Mouse (Mus musculus) heart, postnatal 36 days (tissue): ENCODE measurements around the gene Rnf146. TPM values are rescaled to one million over a fixed set of nuclear protein-coding genes. Genes with fewer than 3 reads are reported as not detected.
A peak's percentile ranks its signal among the peaks of the same experiment; 100 is the strongest.
"Not testable (repeated sequence)": the region's sequence is repeated elsewhere in the genome, so short reads cannot be mapped to it uniquely, and the experiment has no call there.

Experiments
- DNase-seq, 2 experiments: peaks; one replicate each; pipeline ENCODE4 v3.0.0; 2021 to 2022
- intact Hi-C: fragments of 180-260 bp; cut with DNase I; formaldehyde crosslinking; loops from one replicate; pipeline ENCODE4 v1.15.1; 2025
- total RNA-seq, 2 experiments: library from RNA; stranded (reverse); gene quantifications; 2 replicates each; pipeline ENCODE4 v1.2.3; 2021

Rnf146 gene
- total RNA-seq, result 10 to 100 TPM; 58.6 to 59.4 TPM

DNA sequence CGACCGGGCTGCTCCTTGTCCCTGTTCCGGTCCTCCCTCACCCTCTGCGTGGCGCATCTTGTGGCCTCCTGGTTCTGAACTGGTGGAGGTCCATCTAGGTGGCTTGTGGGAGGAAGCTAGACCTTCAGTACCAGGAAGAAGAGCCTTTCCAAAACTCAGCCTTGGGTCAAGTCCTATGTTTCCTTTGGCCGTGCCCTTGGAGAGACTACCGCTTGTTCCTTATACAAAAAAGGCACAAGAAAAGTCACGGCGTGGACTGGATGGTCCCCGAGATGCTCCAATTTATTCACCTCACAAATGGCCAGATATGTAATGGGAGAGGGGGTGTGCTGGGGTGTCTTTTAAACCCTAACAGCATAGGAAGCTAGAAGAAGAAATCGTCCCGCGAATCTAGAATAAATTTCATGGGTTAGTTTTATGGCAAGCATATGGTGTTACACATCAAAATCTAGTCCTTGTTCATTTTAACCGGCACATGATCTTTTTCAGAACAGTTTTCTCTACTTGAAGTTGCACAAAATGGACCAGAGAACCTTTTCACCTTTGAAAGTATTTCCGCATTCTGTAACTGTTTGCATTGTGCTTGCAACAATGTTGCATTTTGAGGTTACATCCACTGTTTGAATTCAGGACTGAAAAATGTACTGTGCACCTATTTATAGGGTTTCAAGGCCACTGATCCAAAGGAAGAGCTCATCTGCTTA is at the start of gene Rnf146:
Gene Rnf146, minus strand, starts transcription at position 246 of the 704 bp plus-strand sequence.
- intact Hi-C loops, result no loop called here
- no peak for DNase-seq

GRCm38 (mm10) chr10:29402656-29403268 is 40.5 kb upstream of the Rnf146 start:
- intact Hi-C loops, result no loop called here

DNA sequence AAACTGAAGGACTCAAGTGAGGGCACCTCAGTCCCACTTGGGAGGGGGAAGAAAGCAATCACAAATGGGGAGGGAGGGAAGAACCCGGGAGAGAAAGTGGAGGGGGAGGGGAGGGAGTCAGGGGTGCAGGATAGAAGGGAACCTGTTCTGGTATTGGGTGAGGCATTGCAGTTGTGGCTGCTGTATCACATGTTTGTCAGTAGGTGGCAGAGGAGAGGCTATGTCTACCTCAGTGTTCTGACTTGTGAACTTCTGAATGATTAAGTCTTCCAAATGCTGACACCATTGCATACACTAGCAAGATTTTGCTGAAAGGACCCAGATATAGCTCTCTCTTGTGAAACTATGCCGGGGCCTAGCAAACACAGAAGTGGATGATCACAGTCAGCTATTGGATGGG is 32.6 kb upstream of the Rnf146 start:
- DNase-seq, intact Hi-C loops: not testable (repeated sequence)

More at GRCm38 (mm10) chr10:29402656-29403268, 40.5 kb upstream of the Rnf146 start:
- no peak for DNase-seq

DNA sequence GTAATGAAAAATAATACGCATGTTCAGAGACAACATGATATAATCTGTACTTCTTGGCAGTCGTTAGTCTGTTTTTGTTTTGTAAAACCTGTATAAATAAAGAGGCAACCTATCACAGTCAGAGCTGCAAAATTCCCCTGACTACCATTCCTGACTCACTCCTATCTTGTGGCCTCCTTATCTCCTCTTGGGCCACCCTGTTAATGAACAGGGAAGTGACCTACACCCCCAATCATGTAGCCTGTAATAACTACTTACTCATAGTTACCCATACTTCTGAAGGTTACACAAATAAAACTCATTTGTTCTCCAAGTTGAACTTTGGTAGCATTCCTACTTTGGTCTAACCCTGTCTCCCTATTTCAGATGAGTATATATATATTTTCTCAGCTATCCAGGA is 19.3 kb upstream of the Rnf146 start:
- DNase-seq, result no peak
- intact Hi-C loops, result no loop called here

DNA sequence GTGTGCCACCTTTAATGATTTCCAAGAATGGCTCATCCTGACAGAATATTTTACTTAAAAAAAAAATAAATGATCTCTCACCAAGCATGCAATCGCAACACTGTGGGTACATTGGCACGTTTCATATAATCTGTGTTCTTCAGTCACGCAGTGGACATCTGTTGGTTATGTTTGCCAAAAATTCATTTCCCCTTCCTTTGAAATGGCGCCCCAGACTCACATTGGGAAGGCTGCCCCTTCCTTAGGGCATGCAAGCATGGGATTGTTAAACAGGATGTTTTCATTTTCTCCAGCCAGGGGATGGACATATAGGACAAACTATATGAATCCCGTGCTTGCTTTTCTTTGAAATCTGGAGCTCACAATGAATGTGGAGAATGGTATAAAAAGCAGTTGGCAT is 11.8 kb upstream of the Rnf146 start:
- DNase-seq, result no peak
- intact Hi-C loops, result no loop called here

- DNase-seq, result peak; percentile 93 to 96
- intact Hi-C loops, result loop anchor here (1.0 kb wide), 1 partner anchor 48 kb away; the partner anchor contains the start of gene Echdc1
Measured at GRCm38 (mm10) chr10:29361464-29362196, 612 bp downstream of the Rnf146 start.

- no peak for DNase-seq
- intact Hi-C loops, result loop anchor here (1.0 kb wide), 1 partner anchor 48 kb away; the partner anchor contains the start of gene Echdc1
Measured at GRCm38 (mm10) chr10:29361095-29361463, 1.2 kb downstream of the Rnf146 start.

- no peak for DNase-seq
- intact Hi-C loops, result no loop called here
Measured at GRCm38 (mm10) chr10:29354183-29354582, 8.1 kb downstream of the Rnf146 start.

DNA sequence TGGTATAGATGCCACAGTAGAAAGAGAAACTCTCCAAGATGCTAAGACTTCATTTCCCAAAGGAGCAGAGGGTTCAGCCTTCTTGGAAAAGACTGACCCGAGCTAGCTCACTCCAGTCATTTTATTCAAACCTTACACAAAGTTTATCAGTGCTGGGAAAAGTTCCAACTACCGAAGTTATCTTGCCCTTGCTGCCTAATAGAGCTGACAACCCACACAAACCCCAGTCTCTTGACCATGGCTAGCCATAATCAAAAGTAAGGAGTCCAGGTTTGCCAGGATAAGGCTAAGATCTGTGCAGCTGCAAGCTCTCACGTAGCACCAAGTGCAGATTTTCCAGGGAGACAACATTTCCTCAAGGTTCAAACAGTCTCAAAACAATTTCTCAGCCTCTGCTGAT is 9.7 kb downstream of the Rnf146 start:
- intact Hi-C loops, result no loop called here
- DNase-seq, result no peak

DNA sequence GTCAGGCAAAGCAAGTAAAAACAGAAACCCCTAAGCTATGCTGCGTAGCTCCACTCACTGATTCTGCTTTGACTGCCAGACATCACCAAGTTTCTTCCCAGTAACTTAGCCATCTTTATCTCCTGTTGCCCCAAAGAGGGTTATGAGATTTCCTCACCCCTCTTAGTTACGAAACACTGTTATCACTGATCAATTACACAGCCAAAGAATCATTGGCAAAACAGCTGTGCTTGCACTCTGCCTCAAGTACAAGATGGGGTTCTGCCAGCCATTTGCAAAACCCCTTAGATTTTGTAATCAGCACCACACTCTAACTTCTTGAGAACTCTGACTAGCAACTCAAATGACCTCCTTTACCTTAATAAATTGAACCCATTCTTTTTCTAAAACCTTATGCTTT is 10.8 kb downstream of the Rnf146 start:
- intact Hi-C loops, result no loop called here

DNA sequence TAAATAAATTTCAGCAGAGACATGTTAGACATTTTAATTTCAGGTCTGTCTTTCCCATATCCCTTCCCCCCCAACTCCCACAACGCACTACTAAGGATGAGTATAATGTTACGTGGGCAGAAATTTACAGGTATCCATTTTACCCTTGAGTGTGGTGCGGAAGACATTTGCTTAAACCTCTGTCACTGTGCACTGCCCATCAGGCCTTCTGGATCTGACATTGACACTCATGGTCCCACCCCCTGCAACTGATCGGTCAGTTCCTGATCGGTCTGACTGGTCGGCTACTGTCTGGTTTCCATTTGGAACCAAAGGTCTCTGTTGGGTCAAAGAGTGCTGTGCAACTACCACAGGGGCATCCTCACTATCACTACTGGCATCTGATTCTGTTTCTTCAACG is 15.6 kb downstream of the Rnf146 start:
- DNase-seq, result no peak
- intact Hi-C loops, result no loop called here

More for the DNA sequence above, 10.8 kb downstream of the Rnf146 start:
- DNase-seq, result no peak

- DNase-seq, result no peak
- intact Hi-C loops, result no loop called here
Measured at GRCm38 (mm10) chr10:29344232-29344631, 18.0 kb downstream of the Rnf146 start.

GRCm38 (mm10) chr10:29338355-29339056 is 23.7 kb downstream of the Rnf146 start:
- intact Hi-C loops, result no loop called here
- peak; percentile 46 to 76 for DNase-seq

- intact Hi-C loops, result no loop called here
- no peak for DNase-seq
Measured at GRCm38 (mm10) chr10:29333836-29334235, 28.4 kb downstream of the Rnf146 start.

GRCm38 (mm10) chr10:29324817-29325216 is 37.4 kb downstream of the Rnf146 start:
- no peak for DNase-seq
- intact Hi-C loops, result no loop called here

DNA sequence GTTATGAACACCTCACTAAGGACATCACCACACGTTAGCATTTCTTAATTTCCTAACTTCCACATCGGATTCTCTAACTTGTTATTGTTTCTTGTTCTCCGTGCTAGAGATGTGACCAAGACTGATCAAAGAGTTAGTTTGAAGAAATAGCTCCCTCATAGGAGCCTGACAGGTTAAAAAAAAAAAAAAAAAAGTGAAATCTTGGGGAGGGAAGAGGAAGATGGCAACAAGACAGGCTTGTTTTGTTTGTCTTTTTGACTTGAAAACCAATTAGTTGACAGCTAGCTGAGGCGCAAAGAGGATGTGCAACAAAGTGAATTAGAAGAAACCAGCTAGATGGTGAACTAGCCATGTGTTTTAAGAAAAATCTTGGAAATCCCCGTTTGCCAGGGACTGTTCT is 48.3 kb downstream of the Rnf146 start:
- no peak for DNase-seq
- intact Hi-C loops, result loop anchor here (1.0 to 10.0 kb wide), 2 partner anchors 47 to 209 kb away; no protein-coding TSS in a partner anchor

DNA sequence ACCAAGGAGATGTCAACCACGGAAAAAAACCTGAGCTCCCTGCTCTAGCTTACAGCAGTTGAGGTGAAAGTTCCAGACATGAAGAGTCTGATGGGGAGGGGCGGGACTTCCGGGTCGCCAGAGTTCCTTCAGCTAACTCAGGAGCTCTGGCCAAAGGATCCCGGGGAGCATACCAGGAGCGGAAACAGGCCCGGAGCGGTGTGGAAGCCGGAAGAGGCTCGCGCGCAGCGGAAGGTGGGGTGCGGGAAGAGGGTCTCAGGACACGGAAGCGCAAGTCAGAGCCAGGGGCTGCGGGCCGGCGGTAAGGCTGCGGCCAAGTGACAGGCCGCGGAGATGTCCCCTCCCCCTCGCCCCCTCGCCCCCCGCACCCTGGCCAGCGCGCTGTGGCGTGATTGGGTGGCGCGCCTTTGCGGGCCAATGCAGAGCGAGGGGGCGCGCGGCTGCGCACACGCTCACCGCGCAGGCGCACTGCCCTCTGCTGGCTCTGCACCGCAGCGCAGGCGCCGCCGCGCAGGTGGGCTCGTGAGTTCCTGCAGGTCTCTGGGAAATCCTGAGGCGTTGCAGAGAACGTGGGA is 49.1 kb downstream of the Rnf146 start, which contains the start of gene Echdc1:
Gene Echdc1, plus strand, starts transcription at position 103 of the 575 bp plus-strand sequence.
- DNase-seq, result peak; percentile 83 to 87
- intact Hi-C loops, result loop anchor here (1.0 to 10.0 kb wide), 2 partner anchors 48 to 208 kb away; no protein-coding TSS in a partner anchor

DNA sequence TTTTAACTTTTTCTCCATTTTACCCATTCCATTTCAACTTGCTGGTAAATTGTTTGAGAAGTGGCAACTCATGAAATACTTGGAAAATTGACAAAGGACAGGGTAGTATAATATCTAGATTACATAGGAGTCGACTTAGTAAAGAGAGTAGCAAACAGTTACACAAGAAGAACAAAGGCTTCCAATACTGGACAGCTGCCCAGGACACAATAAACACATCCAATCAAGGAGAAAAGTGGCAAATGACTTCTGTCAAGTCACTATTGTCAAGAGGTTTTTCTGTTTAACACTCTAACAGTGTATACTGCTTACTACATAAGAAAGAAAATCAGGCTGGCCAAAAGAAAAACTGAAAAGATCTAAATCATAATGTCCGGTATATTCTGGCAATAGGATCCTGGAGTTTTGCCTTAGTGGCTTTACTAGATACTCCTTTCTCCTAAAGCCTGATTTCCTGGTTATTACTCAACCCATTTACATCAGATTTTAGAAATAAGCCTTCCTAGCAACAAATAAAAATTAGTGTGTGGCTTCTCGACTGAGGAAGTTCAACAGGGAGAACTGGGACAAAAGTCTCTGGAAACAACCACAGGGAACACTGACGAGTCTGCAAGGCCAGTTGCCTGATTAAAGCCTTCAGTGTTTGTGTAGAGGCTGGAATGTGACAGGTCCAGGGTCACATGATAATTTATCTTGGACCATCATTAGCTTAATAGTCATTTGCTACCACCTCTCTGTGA is 50.6 kb downstream of the Rnf146 start:
- no peak for DNase-seq
- intact Hi-C loops, result loop anchor here (10.0 kb wide), 1 partner anchor 207 kb away; no protein-coding TSS in a partner anchor

- intact Hi-C loops, result no loop called here
- no peak for DNase-seq
Measured at GRCm38 (mm10) chr10:29302230-29302629, 60.0 kb downstream of the Rnf146 start.
